Mouse (Mus musculus) hindbrain, embryonic 10.5 days (tissue): Measurements from ENCODE around the gene Pithd1. TPM values are rescaled to one million over a fixed set of nuclear protein-coding genes. Genes with fewer than 3 reads are reported as not detected.

ENCODE experiments used
- DNase-seq: peaks from one replicate; pipeline ENCODE4 v3.0.0-alpha.2; 2017; ENCODE audit warnings: low spot score
- H3K27ac ChIP-seq: fragments of 300-500 bp; sonication (generic); 2 replicates; pipeline ENCODE4 v1.5.1; 2016; ENCODE audit warnings: mild to moderate bottlenecking, moderate library complexity
- H3K27me3 ChIP-seq: fragments of 300-500 bp; sonication (generic); 2 replicates; pipeline ENCODE4 v1.6.1; 2016; ENCODE audit warnings: mild to moderate bottlenecking; ENCODE audit not compliant: poor library complexity, insufficient read depth, severe bottlenecking
- H3K36me3 ChIP-seq: fragments of 300-500 bp; sonication (generic); 2 replicates; pipeline ENCODE4 v1.6.1; 2016; ENCODE audit warnings: mild to moderate bottlenecking, moderate library complexity
- H3K4me1 ChIP-seq: fragments of 300-500 bp; sonication (generic); replicated peaks from 2 replicates; pipeline ENCODE4 v1.6.1; 2016; ENCODE audit warnings: mild to moderate bottlenecking
- H3K4me3 ChIP-seq: fragments of 300-500 bp; sonication (generic); 2 replicates; pipeline ENCODE4 v1.5.1; 2016; ENCODE audit warnings: mild to moderate bottlenecking, moderate library complexity
- H3K9me3 ChIP-seq: fragments of 300-500 bp; sonication (generic); 2 replicates; pipeline ENCODE4 v1.6.1; 2016; ENCODE audit warnings: mild to moderate bottlenecking, moderate library complexity
- WGBS: fragments of 180-500 bp; shearing (Covaris S2); methylation state at CpG from one replicate; pipeline ENCODE4 v1.1.7; 2016; 5-methylcytosine and 5-hydroxymethylcytosine counted together
- polyA plus RNA-seq: library from polyadenylated mRNA; unstranded; fragments of >200 nt; fragmentation: Nextera tagmentation; extraction: Ambion mirVana; gene quantifications from 2 replicates; pipeline ENCODE4 v1.2.1, GENCODE M21; 2016

Gene Pithd1
- polyA plus RNA-seq, 1 experiment from 2014 or later = 60.7 TPM

DNA sequence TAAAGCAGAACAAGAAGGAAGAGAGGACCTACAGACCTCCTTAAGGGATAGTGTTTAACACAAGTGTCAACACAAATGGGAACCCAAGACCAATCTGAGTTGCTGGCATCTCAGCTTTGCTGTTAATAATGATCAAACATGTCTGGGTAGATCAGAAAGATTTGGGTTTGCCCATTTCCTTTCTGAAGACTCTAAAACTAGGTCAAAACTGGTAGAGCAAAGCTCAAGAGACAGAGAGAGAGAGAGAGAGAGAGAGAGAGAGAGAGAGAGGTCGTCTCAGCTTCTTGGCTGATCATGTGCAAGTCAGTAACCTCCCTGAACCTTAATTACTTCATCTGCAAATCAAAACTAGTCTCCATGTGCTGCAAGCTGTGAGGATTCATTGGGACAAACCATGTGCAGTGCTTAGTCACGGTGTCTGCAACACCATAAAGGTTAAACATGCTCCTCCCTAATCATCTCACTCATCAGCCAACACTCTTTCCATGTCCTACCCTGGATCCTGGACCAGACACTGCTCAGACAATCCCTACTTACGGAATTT is 29.1 kb upstream of the Pithd1 start:
- peaks cover 16% of the 10 kb centered on the region for H3K4me1 ChIP-seq
- DNase-seq = no peak
- H3K4me3 ChIP-seq = no peak overlapping the region
- H3K36me3 ChIP-seq = peaks cover 45% of the 10 kb centered on the region
- H3K27me3 ChIP-seq = no peaks in the 10 kb centered on the region
- WGBS = 87% methylated on average over 3 of the region's 3 CpGs
- no peaks in the 10 kb centered on the region for H3K9me3 ChIP-seq
- H3K27ac ChIP-seq = no peak overlapping the region

DNA sequence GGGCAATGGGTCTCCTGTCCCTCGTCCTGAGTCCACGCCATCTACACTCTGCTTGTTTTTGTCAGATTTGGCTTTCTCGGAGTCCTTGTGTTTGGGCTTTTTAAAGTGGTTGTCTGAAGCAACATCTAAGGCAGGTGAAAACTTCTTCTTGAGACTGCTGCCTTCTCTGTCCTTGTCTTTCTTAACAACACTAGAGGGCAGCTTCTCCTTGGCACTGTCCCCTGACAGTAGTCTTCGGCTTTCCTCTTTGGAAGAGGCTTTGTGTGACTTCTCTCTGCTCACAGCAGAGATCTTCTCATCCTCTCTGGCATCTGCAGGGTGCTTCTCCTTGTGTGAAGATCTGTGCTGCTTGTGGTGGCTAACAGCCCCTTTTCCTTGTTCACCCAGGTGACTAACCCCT is 23.5 kb upstream of the Pithd1 start:
- Histone ChIP-seq H3K4me3 (no peak overlapping the region), H3K27me3 (no peaks in the 10 kb centered on the region), H3K9me3 (no peaks in the 10 kb centered on the region), H3K4me1 (no peaks in the 10 kb centered on the region), H3K36me3 (peaks cover 84% of the 10 kb centered on the region), H3K27ac (no peak overlapping the region)
- DNase-seq = no peak
- WGBS = 92% methylated on average over 4 of the region's 4 CpGs

DNA sequence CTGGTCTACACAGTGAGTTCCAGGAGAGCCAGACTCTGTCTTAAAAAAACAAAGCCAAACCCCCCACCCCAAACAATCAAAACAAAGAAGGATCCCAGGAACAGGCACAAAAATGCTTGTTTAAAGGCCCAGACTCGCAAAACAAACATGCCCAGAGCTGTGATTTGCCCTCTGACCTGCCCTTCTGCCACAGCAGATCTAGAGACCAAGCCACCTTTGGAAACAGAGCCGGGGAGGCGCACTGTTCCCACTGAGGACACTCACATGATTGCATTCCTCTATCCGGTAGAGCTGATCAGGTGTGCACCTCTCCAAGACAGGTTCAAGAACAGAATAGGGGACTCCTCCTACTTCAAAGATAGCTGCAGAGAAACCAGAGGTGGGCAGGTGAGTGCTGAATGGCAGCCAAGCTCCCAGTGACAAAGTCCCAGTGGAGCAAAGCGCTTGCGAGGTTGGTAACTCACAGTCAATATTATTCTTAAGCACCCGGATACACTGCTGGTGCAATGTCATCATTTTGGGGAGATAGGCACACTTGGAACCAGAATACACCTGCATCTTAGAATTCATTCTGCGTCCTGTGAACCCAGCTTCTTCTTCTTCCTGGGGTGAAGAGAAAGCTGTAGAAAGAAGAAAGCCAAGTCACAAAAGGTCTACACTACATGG is 21.9 kb upstream of the Pithd1 start:
- DNase-seq = no peak
- H3K36me3 ChIP-seq = peaks cover 97% of the 10 kb centered on the region
- 87% methylated on average over 8 of the region's 8 CpGs for WGBS

DNA sequence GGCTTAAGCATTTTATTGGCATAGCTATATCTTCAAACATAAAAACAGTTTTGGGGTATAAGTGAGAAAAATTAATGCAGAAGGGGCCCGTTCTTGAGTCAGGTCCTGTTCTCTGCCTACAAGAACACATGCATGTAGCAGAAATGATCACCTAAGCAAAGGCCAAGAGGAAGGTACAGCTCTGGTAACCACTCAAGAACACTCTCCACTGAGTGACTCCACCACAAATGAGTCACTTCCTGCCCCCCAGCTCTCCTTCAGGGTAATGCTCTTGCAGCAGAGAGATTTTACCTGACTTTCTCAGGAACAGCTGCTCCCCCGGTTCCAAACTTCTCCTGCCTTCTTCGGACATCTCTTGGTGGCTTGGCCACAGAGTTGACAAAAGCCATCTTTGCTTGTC is 19.8 kb upstream of the Pithd1 start:
- DNase-seq = no peak
- no peaks in the 10 kb centered on the region for H3K27me3 ChIP-seq
- no peak overlapping the region for H3K27ac ChIP-seq
- WGBS = 94% methylated on average over 3 of the region's 3 CpGs
- peaks cover 99% of the 10 kb centered on the region for H3K36me3 ChIP-seq
- H3K4me1 ChIP-seq = no peaks in the 10 kb centered on the region
- H3K4me3 ChIP-seq = no peak overlapping the region
- H3K9me3 ChIP-seq = no peaks in the 10 kb centered on the region

More for the DNA sequence above, 21.9 kb upstream of the Pithd1 start:
- Histone ChIP-seq H3K9me3 (no peaks in the 10 kb centered on the region), H3K4me1 (no peaks in the 10 kb centered on the region), H3K27ac (no peak overlapping the region), H3K4me3 (no peak overlapping the region), H3K27me3 (no peaks in the 10 kb centered on the region)

DNA sequence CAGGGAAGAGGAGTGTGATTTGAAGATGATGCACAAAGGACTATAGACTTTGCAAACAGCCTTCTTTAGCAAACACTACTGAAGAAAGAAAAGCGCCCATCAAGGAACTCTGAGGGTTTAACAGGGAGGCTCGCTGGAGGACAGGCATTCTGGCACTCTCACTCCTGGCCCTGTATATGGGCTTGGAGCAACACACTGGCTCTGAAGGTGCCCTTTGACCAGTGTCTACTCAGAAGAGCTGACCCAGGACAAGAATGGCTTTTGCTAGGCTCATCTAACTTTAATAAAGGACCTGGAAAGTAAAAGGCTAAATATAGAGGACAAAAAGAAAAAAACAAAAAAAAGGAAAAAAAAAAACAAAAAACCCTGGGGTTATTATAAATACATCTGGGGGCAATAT is 17.9 kb upstream of the Pithd1 start:
- Histone ChIP-seq H3K4me3 (no peak overlapping the region), H3K4me1 (no peaks in the 10 kb centered on the region), H3K9me3 (no peaks in the 10 kb centered on the region), H3K27me3 (no peaks in the 10 kb centered on the region), H3K27ac (no peak overlapping the region), H3K36me3 (peaks cover 91% of the 10 kb centered on the region)
- DNase-seq = no peak
- 93% methylated on average over 2 of the region's 2 CpGs for WGBS

DNA sequence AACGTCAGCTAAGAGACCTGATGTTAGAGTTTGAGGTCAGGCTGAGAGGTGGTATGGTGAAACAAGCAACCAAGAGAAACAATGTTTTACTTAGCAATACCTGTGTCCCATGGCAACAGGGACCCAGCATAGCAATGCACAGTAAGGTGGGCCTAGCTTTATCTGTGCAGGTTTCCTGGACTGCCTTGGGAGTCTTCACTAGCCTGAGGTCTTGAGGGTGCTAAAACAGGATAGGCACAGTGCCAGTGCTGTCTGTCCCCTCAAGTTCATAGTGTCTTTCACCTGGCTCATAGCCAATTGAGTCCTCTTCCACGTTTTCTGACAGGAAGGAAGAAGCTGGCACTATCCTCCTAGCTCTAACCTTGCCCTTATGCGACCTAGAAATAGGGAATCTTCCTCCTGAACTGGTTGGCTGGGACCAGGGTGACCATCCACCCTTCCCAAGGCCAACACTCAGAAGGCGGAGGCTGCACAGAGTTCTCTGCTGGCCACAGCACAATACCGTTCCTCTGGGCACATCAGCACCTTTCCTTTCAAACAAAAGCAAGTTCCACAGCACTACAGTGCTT is 17.1 kb upstream of the Pithd1 start:
- H3K27me3 ChIP-seq = no peaks in the 10 kb centered on the region
- no peaks in the 10 kb centered on the region for H3K9me3 ChIP-seq
- no peaks in the 10 kb centered on the region for H3K4me1 ChIP-seq
- H3K36me3 ChIP-seq = peaks cover 83% of the 10 kb centered on the region
- WGBS = 91% methylated on average over 5 of the region's 5 CpGs
- no peak for DNase-seq
- no peak overlapping the region for H3K4me3 ChIP-seq
- no peak overlapping the region for H3K27ac ChIP-seq

DNA sequence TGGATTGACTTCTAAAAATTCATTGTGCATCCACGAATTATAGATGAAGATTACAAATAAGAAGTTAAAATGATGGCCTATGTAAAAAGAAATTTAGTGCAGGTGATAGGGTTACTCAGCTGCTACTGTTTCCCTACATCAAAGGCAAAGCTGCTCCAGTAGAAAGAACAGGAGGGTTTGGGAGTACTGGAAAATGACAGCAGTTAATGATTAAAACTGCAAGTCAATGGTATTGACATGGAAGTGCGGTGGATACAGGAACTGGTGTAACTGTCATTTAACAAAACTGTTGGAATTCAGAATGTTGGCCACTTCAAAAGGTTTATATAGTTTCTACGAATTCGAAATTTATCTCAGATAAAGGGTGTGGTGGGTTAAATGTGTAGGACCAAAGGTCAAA is 8.1 kb upstream of the Pithd1 start:
- 88% methylated on average over 4 of the region's 4 CpGs for WGBS
- Histone ChIP-seq H3K36me3 (no peaks in the 10 kb centered on the region), H3K27ac (no peak overlapping the region), H3K27me3 (no peaks in the 10 kb centered on the region), H3K4me3 (no peak overlapping the region), H3K9me3 (peaks cover 11% of the 10 kb centered on the region), H3K4me1 (no peaks in the 10 kb centered on the region)
- no peak for DNase-seq

DNA sequence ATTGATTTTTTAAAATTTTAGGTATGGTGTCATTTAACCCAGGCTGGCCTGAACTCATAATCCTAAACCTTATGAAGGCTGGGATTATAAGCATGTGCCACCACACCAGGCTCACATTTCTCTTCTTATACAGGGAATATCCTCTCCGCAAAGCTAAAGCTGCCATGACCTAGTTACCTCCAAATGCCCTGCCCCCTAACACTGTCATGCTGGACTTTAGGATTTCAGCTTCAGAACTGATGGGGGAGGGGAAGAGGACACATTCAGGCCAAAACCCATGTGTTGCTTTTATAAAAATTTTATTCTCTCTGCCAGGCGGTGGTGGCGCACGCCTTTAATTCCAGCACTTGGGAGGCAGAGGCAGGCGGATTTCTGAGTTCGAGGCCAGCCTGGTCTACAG is 6.9 kb upstream of the Pithd1 start:
- DNase-seq = no peak
- Histone ChIP-seq H3K27me3 (no peaks in the 10 kb centered on the region), H3K4me3 (no peak overlapping the region), H3K27ac (no peak overlapping the region), H3K9me3 (peaks cover 11% of the 10 kb centered on the region), H3K36me3 (no peaks in the 10 kb centered on the region), H3K4me1 (no peaks in the 10 kb centered on the region)
- 94% methylated on average over 6 of the region's 6 CpGs for WGBS

DNA sequence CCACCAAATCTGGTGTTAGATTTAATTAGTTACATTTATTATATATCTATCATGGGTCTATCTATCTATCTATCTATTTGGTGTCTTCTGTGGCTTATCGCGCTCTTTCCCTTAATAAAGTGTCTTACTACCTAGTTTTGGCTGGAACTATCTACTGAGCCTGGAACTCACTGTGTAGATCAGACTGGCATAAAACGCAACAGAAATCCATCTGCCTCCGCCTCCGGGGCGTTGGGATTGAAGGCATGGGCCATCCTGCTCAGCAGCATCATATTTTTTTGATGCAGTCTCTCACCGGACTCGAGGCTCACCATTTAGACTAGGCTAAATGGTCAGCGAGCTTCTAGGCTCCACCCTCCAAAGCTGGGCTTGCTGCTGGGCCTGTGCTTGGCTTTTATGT is 650 bp upstream of the Pithd1 start:
- Histone ChIP-seq H3K4me3 (peak overlapping the region; percentile 95), H3K27ac (peak overlapping the region; percentile 95), H3K9me3 (no peaks in the 10 kb centered on the region), H3K27me3 (no peaks in the 10 kb centered on the region), H3K4me1 (peaks cover 30% of the 10 kb centered on the region), H3K36me3 (peaks cover 30% of the 10 kb centered on the region)
- DNase-seq = no peak
- 74% methylated on average over 9 of the region's 9 CpGs for WGBS

DNA sequence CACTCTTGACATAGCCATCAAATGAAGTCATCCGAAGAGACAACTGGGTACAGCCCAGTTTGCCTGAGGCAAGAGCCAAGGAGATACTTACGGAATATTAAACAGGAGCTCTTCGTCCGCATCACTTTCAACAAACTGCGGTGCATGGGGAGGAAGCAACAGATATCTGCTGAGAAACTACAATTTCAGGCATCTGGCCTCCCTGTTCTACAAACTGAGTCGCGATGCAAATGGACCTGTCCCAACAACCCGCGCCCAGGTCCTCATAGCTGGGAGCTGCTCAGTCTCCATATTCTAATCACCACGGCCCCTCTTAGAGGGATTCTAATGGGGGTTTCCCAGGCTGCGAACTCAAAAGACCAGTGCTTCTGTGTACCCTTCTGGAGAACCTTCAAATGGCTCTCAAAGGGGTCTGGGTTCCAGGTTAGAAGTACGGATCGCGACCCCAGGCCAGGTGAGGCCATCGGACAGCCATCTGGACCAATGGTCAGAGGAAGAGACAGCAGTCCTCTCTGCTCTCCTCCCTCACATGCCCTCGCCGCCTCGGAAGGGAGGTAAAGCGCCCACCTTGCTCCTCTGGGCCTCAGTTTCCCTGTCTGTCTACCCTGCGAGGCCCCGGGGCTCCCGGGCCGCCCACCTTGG is 642 bp downstream of the Pithd1 start:
- peak overlapping the region; percentile 95 for H3K4me3 ChIP-seq
- no peak for DNase-seq
- H3K27me3 ChIP-seq = no peaks in the 10 kb centered on the region
- no peaks in the 10 kb centered on the region for H3K9me3 ChIP-seq
- H3K4me1 ChIP-seq = peaks cover 30% of the 10 kb centered on the region
- peaks cover 43% of the 10 kb centered on the region for H3K36me3 ChIP-seq
- WGBS = 10% methylated on average over 23 of the region's 23 CpGs
- peak overlapping the region; percentile 95 for H3K27ac ChIP-seq

DNA sequence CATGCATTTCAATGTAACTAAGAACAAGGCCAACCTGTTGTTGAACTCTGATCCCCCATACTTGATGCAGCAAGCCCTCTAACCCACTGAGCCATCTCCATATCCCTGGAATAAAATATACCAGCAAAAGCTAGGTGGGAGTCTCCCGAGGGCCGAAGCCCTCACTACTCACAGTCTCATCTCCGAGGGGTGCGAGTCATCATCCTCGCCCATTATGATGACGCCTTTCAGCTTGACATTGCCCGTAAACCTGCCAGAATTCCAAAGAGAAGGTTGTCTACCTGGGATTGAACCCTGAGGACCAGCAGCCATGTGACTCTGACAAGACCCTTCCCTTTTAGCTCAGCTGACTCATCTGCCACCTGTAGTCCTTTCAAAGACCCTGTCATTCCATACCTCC is 1.3 kb downstream of the Pithd1 start:
- H3K9me3 ChIP-seq = no peaks in the 10 kb centered on the region
- H3K27ac ChIP-seq = no peak overlapping the region
- peaks cover 30% of the 10 kb centered on the region for H3K4me1 ChIP-seq
- DNase-seq = no peak
- 95% methylated on average over 7 of the region's 7 CpGs for WGBS
- H3K27me3 ChIP-seq = no peaks in the 10 kb centered on the region
- peak overlapping the region; percentile 95 for H3K4me3 ChIP-seq
- peaks cover 49% of the 10 kb centered on the region for H3K36me3 ChIP-seq

DNA sequence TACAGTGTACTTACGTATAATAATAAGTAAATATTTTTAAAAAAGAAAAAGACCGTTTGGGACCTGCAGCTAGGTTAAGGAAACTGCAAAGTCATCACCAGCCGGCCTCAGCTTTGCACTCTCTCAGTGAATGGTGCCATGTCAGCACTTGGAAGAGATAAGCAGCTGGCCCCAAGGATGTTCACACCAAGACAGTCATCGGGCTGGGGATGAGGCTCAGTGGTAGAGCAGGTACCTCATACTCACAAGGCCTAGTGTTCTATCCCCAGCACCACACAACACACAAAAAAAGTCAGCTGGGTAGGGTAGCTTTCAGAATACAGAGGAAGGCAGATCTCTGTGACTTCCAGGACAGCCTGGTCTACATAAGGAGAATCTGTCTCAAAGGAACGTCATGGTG is 1.9 kb downstream of the Pithd1 start:
- H3K27me3 ChIP-seq = no peaks in the 10 kb centered on the region
- WGBS = 90% methylated on average over 5 of the region's 5 CpGs
- H3K9me3 ChIP-seq = no peaks in the 10 kb centered on the region
- H3K4me3 ChIP-seq = no peak overlapping the region
- H3K4me1 ChIP-seq = peaks cover 30% of the 10 kb centered on the region
- H3K36me3 ChIP-seq = peaks cover 55% of the 10 kb centered on the region
- H3K27ac ChIP-seq = no peak overlapping the region
- DNase-seq = no peak

DNA sequence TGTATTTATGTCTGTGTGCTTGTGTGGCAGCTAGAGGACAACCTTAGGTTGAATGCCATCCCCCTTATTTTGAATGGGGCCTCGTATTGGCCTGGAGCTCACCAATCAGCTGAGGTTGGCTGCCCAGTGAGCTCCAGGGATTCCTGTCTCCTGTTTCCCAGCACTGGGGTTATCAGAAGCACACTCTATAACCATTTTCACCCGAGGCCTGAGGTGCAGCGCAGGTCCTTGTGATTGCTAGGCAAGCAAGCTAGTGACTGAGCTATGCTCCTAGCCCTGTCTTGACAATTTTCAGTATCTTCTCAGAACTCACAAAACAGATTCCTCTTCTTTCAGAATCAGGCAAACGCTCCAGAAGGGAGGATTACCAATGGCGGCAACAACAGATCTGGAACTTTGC is 2.5 kb downstream of the Pithd1 start:
- no peaks in the 10 kb centered on the region for H3K27me3 ChIP-seq
- no peak overlapping the region for H3K27ac ChIP-seq
- no peak overlapping the region; the same call in 1 of the 2 replicates for H3K4me3 ChIP-seq
- peaks cover 30% of the 10 kb centered on the region for H3K4me1 ChIP-seq
- peaks cover 55% of the 10 kb centered on the region for H3K36me3 ChIP-seq
- H3K9me3 ChIP-seq = no peaks in the 10 kb centered on the region
- 93% methylated on average over 5 of the region's 5 CpGs for WGBS
- no peak for DNase-seq
